In the genomic region with DNA sequence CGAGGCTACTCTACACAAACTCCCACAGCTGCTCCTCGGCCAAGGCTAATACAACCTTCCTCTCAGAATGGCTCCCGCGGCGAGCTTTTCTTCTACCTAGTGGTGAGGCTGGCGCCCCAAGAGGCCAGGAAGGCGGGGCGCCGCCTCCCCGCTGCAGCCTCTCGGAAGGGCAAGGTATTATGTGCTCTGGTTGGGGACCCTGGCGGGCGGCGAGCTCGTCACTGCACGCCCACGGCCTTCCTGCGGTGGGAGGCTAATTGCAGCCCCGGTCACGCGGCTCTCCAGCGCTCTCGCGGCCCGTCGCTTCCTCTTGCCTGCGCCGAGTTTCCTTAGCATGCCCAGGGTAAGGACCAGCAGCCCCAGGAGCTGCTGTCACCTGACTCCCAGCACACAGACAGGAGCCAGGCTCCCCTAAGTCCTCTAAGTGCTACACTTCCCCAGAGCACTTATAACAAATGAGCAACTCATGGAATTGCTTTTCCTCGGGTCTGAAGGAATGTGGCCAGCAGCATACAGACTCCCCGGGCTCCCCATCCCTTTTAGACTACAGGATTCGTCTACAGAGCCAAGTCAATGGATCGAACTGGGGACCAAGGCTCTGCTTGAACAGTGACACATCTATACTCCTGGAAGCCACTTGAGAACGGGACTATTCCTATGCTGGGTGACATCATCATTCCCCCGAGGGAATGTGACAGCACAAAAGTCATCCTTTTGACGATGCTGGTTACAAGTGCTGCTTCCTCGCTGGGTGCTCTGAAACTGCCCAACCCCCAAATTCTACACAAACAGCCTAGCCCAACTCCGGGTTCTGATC, we compare ENCODE assay signal across 8 mouse cellular contexts. TPM values are rescaled to one million over a fixed set of nuclear protein-coding genes. Genes with fewer than 3 reads are reported as not detected.
DNase-seq lines count a peak whose midpoint lies in the region; ATAC-seq and TF ChIP-seq lines count a peak whose summit lies in the region.

No protein-coding gene starts in this region.

- ATAC-seq in embryonic facial prominence, embryonic 12.5 days (ENCODE audit: insufficient number of reproducible peaks, insufficient read depth, low FRiP score, low TSS enrichment) = peak; percentile 87
- ATAC-seq in heart, embryonic 15.5 days (replicated peaks; ENCODE audit: insufficient number of reproducible peaks, insufficient read depth, low FRiP score, low read depth) = peak; percentile 54
- peak; percentile 84 for ATAC-seq in kidney, embryonic 16.5 days (ENCODE audit: low FRiP score, low TSS enrichment)
- ATAC-seq in liver, postnatal 0 days = peak; percentile 69
- ATAC-seq in neural tube, embryonic 12.5 days (ENCODE audit: low FRiP score, low read depth) = peak; percentile 84

- TF ChIP-seq POLR2A in testis, adult 2 months (IDR thresholded peaks at IDR 0.05; ENCODE audit: control insufficient read depth, low read depth, low read length) = no peak

- peak; percentile 46 for DNase-seq in ovary, adult 18-20 months (ENCODE audit: low spot score)
- no peak for DNase-seq in ovary, postnatal 10 days (ENCODE audit: low spot score)
- peak; percentile 49 for DNase-seq in liver, postnatal 0 days

- peak overlapping the region; percentile 56 for H3K9ac ChIP-seq in embryonic facial prominence, embryonic 12.5 days
- H3K9ac ChIP-seq in heart, embryonic 15.5 days = peak overlapping the region; percentile 51
- H3K9ac ChIP-seq in kidney, embryonic 16.5 days (replicated peaks; ENCODE audit: low read length) = peak overlapping the region; percentile 66
- no peak overlapping the region; the same call in 1 of the 2 replicates for H3K9ac ChIP-seq in liver, postnatal 0 days (replicated peaks)
- peak overlapping the region; percentile 64 for H3K9ac ChIP-seq in neural tube, embryonic 12.5 days

- no peaks in the 10 kb centered on the region for H3K9me3 ChIP-seq in embryonic facial prominence, embryonic 12.5 days
- H3K9me3 ChIP-seq in heart, embryonic 15.5 days (replicated peaks) = no peaks in the 10 kb centered on the region
- no peaks in the 10 kb centered on the region for H3K9me3 ChIP-seq in kidney, embryonic 16.5 days (ENCODE audit: low read length)
- H3K9me3 ChIP-seq in liver, postnatal 0 days (ENCODE audit: low read length) = no peaks in the 10 kb centered on the region
- H3K9me3 ChIP-seq in neural tube, embryonic 12.5 days = no peaks in the 10 kb centered on the region

- peak overlapping the region; percentile 83 for H3K4me2 ChIP-seq in embryonic facial prominence, embryonic 12.5 days (replicated peaks)
- H3K4me2 ChIP-seq in heart, embryonic 15.5 days = peak overlapping the region; percentile 87
- peak overlapping the region; percentile 85 for H3K4me2 ChIP-seq in kidney, embryonic 16.5 days (replicated peaks; ENCODE audit: low read depth, low read length)
- H3K4me2 ChIP-seq in liver, postnatal 0 days (ENCODE audit: low read depth, low read length) = peak overlapping the region; percentile 68
- peak overlapping the region; percentile 88 for H3K4me2 ChIP-seq in neural tube, embryonic 12.5 days (replicated peaks)

- H3K27ac ChIP-seq in embryonic facial prominence, embryonic 12.5 days = peak overlapping the region; percentile 72
- H3K27ac ChIP-seq in heart, embryonic 15.5 days = peak overlapping the region; percentile 32
- peak overlapping the region; percentile 59 for H3K27ac ChIP-seq in kidney, embryonic 16.5 days (ENCODE audit: low read length)
- no peak overlapping the region for H3K27ac ChIP-seq in liver, postnatal 0 days (ENCODE audit: low read depth)
- peak overlapping the region; percentile 32; the same call in 1 of the 2 replicates for H3K27ac ChIP-seq in neural tube, embryonic 12.5 days
- H3K27ac ChIP-seq in testis, adult 2 months (ENCODE audit: control insufficient read depth, insufficient read depth, low read depth, low read length) = no peak overlapping the region

- peak overlapping the region; percentile 42 for H3K4me3 ChIP-seq in embryonic facial prominence, embryonic 12.5 days
- H3K4me3 ChIP-seq in heart, embryonic 15.5 days = peak overlapping the region; percentile 50
- peak overlapping the region; percentile 49 for H3K4me3 ChIP-seq in kidney, embryonic 16.5 days (ENCODE audit: low read length)
- peak overlapping the region; percentile 32 for H3K4me3 ChIP-seq in liver, postnatal 0 days (ENCODE audit: low read depth, low read length)
- H3K4me3 ChIP-seq in neural tube, embryonic 12.5 days = peak overlapping the region; percentile 39
- H3K4me3 ChIP-seq in testis, adult 2 months (ENCODE audit: control insufficient read depth, low read depth, low read length) = peak overlapping the region; percentile 74

- peaks cover 29% of the 10 kb centered on the region for H3K36me3 ChIP-seq in embryonic facial prominence, embryonic 12.5 days
- H3K36me3 ChIP-seq in heart, embryonic 15.5 days = peaks cover 24% of the 10 kb centered on the region
- H3K36me3 ChIP-seq in kidney, embryonic 16.5 days (ENCODE audit: insufficient read depth, low read length) = peaks cover 17% of the 10 kb centered on the region
- peaks cover 18% of the 10 kb centered on the region for H3K36me3 ChIP-seq in liver, postnatal 0 days (replicated peaks; ENCODE audit: insufficient read depth, low read length)
- H3K36me3 ChIP-seq in neural tube, embryonic 12.5 days = peaks cover 25% of the 10 kb centered on the region
- H3K36me3 ChIP-seq in testis, adult 2 months (ENCODE audit: control insufficient read depth, insufficient read depth, low read length) = no peaks in the 10 kb centered on the region

- H3K27me3 ChIP-seq in embryonic facial prominence, embryonic 12.5 days = no peaks in the 10 kb centered on the region
- H3K27me3 ChIP-seq in heart, embryonic 15.5 days = peaks cover 16% of the 10 kb centered on the region
- peaks cover 5% of the 10 kb centered on the region; the same call in 1 of the 2 replicates for H3K27me3 ChIP-seq in kidney, embryonic 16.5 days (ENCODE audit: insufficient read depth, low read length)
- no peaks in the 10 kb centered on the region for H3K27me3 ChIP-seq in liver, postnatal 0 days (ENCODE audit: insufficient read depth, low read length)
- H3K27me3 ChIP-seq in neural tube, embryonic 12.5 days (replicated peaks) = no peaks in the 10 kb centered on the region; the same call in 1 of the 2 replicates
- no peaks in the 10 kb centered on the region for H3K27me3 ChIP-seq in testis, adult 2 months (ENCODE audit: control insufficient read depth, insufficient read depth, low read length)

- no peak for TF ChIP-seq EP300 in liver, postnatal 0 days (IDR thresholded peaks at IDR 0.05; ENCODE audit: low read depth)

- H3K4me1 ChIP-seq in embryonic facial prominence, embryonic 12.5 days = peaks cover 18% of the 10 kb centered on the region
- H3K4me1 ChIP-seq in heart, embryonic 15.5 days (replicated peaks) = peaks cover 17% of the 10 kb centered on the region
- peaks cover 21% of the 10 kb centered on the region for H3K4me1 ChIP-seq in kidney, embryonic 16.5 days (ENCODE audit: insufficient read depth, low read length)
- peaks cover 7% of the 10 kb centered on the region for H3K4me1 ChIP-seq in liver, postnatal 0 days (ENCODE audit: insufficient read depth)
- peaks cover 23% of the 10 kb centered on the region for H3K4me1 ChIP-seq in neural tube, embryonic 12.5 days
- peaks cover 14% of the 10 kb centered on the region for H3K4me1 ChIP-seq in testis, adult 2 months (ENCODE audit: control insufficient read depth, insufficient read depth, low read length)

- peak; percentile 34 for TF ChIP-seq CTCF in liver, postnatal 0 days (IDR thresholded peaks at IDR 0.05; ENCODE audit: low read depth)
- no peak for TF ChIP-seq CTCF in testis, adult 2 months (IDR thresholded peaks at IDR 0.05; ENCODE audit: control insufficient read depth, insufficient read depth, insufficient replicate concordance, low read depth, low read length)

- WGBS in embryonic facial prominence, embryonic 12.5 days = 2% methylated on average over 37 of the region's 37 CpGs
- 2% methylated on average over 37 of the region's 37 CpGs for WGBS in heart, embryonic 15.5 days
- WGBS in kidney, embryonic 16.5 days = 2% methylated on average over 37 of the region's 37 CpGs
- WGBS in liver, postnatal 0 days (ENCODE audit: insufficient replicate concordance) = 4% methylated on average over 36 of the region's 37 CpGs
- 3% methylated on average over 37 of the region's 37 CpGs for WGBS in neural tube, embryonic 12.5 days

RNA-seq across cellular contexts. Expression of a gene that starts 19.5 kb away (rescaled TPM):
- polyA plus RNA-seq in embryonic facial prominence, embryonic 12.5 days (2016; fragmentation: Nextera tagmentation; extraction: Ambion mirVana) = not detected in 2 replicates
- not detected in 2 replicates for polyA plus RNA-seq in heart, embryonic 15.5 days (2015; fragmentation: Nextera tagmentation; extraction: Ambion mirVana)
- not detected in 2 replicates for polyA plus RNA-seq in kidney, embryonic 16.5 days (2015; fragmentation: Nextera tagmentation; extraction: Ambion mirVana)
- not detected in 2 replicates for polyA plus RNA-seq in liver, postnatal 0 days (2015; fragmentation: Nextera tagmentation; extraction: Ambion mirVana)
- polyA plus RNA-seq in neural tube, embryonic 12.5 days (2016; fragmentation: Nextera tagmentation; extraction: Ambion mirVana) = not detected in 2 replicates
- polyA plus RNA-seq in testis, adult 2 months (2012; rRNA removed) = not detected in 2 replicates

RNA-seq across cellular contexts. Expression of a gene that starts 19.6 kb away (rescaled TPM):
- polyA plus RNA-seq in embryonic facial prominence, embryonic 12.5 days (2016; fragmentation: Nextera tagmentation; extraction: Ambion mirVana) = 6.1 and 8.3 TPM in 2 replicates
- 7.6 and 9.4 TPM in 2 replicates for polyA plus RNA-seq in heart, embryonic 15.5 days (2015; fragmentation: Nextera tagmentation; extraction: Ambion mirVana)
- 9.5 and 10.0 TPM in 2 replicates for polyA plus RNA-seq in kidney, embryonic 16.5 days (2015; fragmentation: Nextera tagmentation; extraction: Ambion mirVana)
- 5.2 and 6.1 TPM in 2 replicates for polyA plus RNA-seq in liver, postnatal 0 days (2015; fragmentation: Nextera tagmentation; extraction: Ambion mirVana)
- 11.6 and 12.6 TPM in 2 replicates for polyA plus RNA-seq in neural tube, embryonic 12.5 days (2016; fragmentation: Nextera tagmentation; extraction: Ambion mirVana)
- polyA plus RNA-seq in testis, adult 2 months (2012; rRNA removed) = 7.6 and 8.3 TPM in 2 replicates

RNA-seq across cellular contexts. Expression of a gene that starts 34.0 kb away (rescaled TPM):
- 65.0 and 74.9 TPM in 2 replicates for polyA plus RNA-seq in embryonic facial prominence, embryonic 12.5 days (2016; fragmentation: Nextera tagmentation; extraction: Ambion mirVana)
- 59.2 and 64.7 TPM in 2 replicates for polyA plus RNA-seq in heart, embryonic 15.5 days (2015; fragmentation: Nextera tagmentation; extraction: Ambion mirVana)
- polyA plus RNA-seq in kidney, embryonic 16.5 days (2015; fragmentation: Nextera tagmentation; extraction: Ambion mirVana) = 67.3 and 67.5 TPM in 2 replicates
- polyA plus RNA-seq in liver, postnatal 0 days (2015; fragmentation: Nextera tagmentation; extraction: Ambion mirVana) = 24.8 and 28.9 TPM in 2 replicates
- 50.5 and 57.6 TPM in 2 replicates for polyA plus RNA-seq in neural tube, embryonic 12.5 days (2016; fragmentation: Nextera tagmentation; extraction: Ambion mirVana)
- polyA plus RNA-seq in testis, adult 2 months (2012; rRNA removed) = 164 and 167 TPM in 2 replicates

Comparison
In these comparisons a context has a peak if more than half of its experiments do, and no peak if none do; other contexts are left out.
1. H3K27ac ChIP-seq: peak in embryonic facial prominence, embryonic 12.5 days (single experiment), heart, embryonic 15.5 days (single experiment), kidney, embryonic 16.5 days (single experiment) and neural tube, embryonic 12.5 days (single experiment); none in liver, postnatal 0 days (single experiment) and testis, adult 2 months (single experiment).
2. Peak in every context shown above with its lines, with median percentiles within 50 percentile points of each other: ATAC-seq, H3K4me2 ChIP-seq and H3K4me3 ChIP-seq.